ENCODE assay signal across 30 mouse cellular contexts in the genomic region with DNA sequence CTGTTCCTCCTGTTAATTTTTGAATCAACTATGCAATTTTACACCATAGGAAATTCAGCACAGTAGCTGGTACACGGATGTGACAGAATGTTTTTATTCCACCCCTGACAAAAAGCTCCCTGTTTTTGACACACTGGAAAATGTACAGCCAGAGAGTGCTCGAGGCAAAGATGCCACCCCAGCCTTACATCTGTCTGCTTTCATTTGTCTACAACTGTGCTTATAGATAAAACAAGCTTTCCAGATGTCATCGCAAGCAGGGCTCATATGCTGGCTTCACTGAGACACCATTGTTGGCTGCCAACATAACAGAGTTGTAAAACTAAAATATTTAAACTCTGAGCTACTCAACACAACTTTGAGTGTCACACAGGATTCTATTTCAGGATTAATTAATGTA.
DNase-seq lines count a peak whose midpoint lies in the region; ATAC-seq lines count a peak whose summit lies in the region.
"Had no signal": no experiment of that assay in that cellular context is flagged by ENCODE, and none has a peak within 500 bp of the region (broad histone marks: within the 10 kb centered on the region; RNA-seq: fewer than 3 reads in every experiment).

No protein-coding gene starts in this region.

- no peak overlapping the region; the same call in 1 of the 2 replicates for H3K27ac ChIP-seq in embryonic facial prominence, embryonic 14.5 days (replicated peaks; ENCODE audit: low read depth, low read length)
- H3K27ac ChIP-seq in embryonic facial prominence, embryonic 10.5 days (replicated peaks): no peak overlapping the region
- no peak overlapping the region for H3K27ac ChIP-seq in midbrain, embryonic 15.5 days
- no peak overlapping the region for H3K27ac ChIP-seq in midbrain, embryonic 10.5 days (replicated peaks)
- H3K27ac ChIP-seq: forebrain, embryonic 10.5 days; heart, embryonic 10.5 days; hindbrain, embryonic 12.5 days; hindbrain, postnatal 0 days; intestine, embryonic 15.5 days; limb, embryonic 12.5 days; liver, embryonic 15.5 days; midbrain, embryonic 13.5 days; stomach, embryonic 15.5 days had no signal

- H3K9ac ChIP-seq in embryonic facial prominence, embryonic 14.5 days (ENCODE audit: low read depth, low read length): no peak overlapping the region
- no peak overlapping the region for H3K9ac ChIP-seq in midbrain, embryonic 15.5 days
- H3K9ac ChIP-seq: hindbrain, embryonic 12.5 days; intestine, embryonic 15.5 days; limb, embryonic 12.5 days; liver, embryonic 15.5 days; midbrain, embryonic 13.5 days; neural tube, embryonic 13.5 days; stomach, embryonic 15.5 days had no signal

- no peaks in the 10 kb centered on the region for H3K36me3 ChIP-seq in embryonic facial prominence, embryonic 14.5 days (ENCODE audit: control insufficient read depth, insufficient read depth, low read length)
- H3K36me3 ChIP-seq in embryonic facial prominence, embryonic 10.5 days (replicated peaks): no peaks in the 10 kb centered on the region
- no peaks in the 10 kb centered on the region for H3K36me3 ChIP-seq in midbrain, embryonic 15.5 days (replicated peaks)
- H3K36me3 ChIP-seq in midbrain, embryonic 10.5 days: no peaks in the 10 kb centered on the region
- H3K36me3 ChIP-seq: forebrain, embryonic 10.5 days; heart, embryonic 10.5 days; hindbrain, embryonic 12.5 days; intestine, embryonic 15.5 days; limb, embryonic 12.5 days; liver, embryonic 15.5 days; midbrain, embryonic 13.5 days; neural tube, embryonic 13.5 days; stomach, embryonic 15.5 days had no signal

- DNase-seq in embryonic facial prominence, embryonic 14.5 days (ENCODE audit: low spot score): peak; percentile 43
- DNase-seq in embryonic facial prominence, embryonic 10.5 days (ENCODE audit: low spot score): no peak
- DNase-seq in layer of hippocampus, adult 18-20 months (ENCODE audit: low spot score in 2 of 2): peak; percentile 5 to 40
- DNase-seq in layer of hippocampus, adult 9-10 months (ENCODE audit: low spot score): no peak
- DNase-seq in midbrain, embryonic 10.5 days (ENCODE audit: low spot score): no peak
- no peak for DNase-seq in right cerebral cortex, adult 18-20 months
- DNase-seq: adrenal gland, adult 2 months; adrenal gland, postnatal 36 days; cerebellum, adult 8-10 months; cerebellum, postnatal 25 days; gastrocnemius, postnatal 14 days; heart, postnatal 36 days; kidney, adult 2 months; kidney, postnatal 36 days; lung, postnatal 36 days; right cerebral cortex, postnatal 25 days had no signal

- H3K27me3 ChIP-seq in embryonic facial prominence, embryonic 14.5 days (replicated peaks; ENCODE audit: control insufficient read depth, insufficient read depth, low read length): no peaks in the 10 kb centered on the region
- H3K27me3 ChIP-seq in embryonic facial prominence, embryonic 10.5 days (replicated peaks; ENCODE audit: low read depth, poor library complexity, severe bottlenecking): no peaks in the 10 kb centered on the region
- H3K27me3 ChIP-seq in midbrain, embryonic 15.5 days (replicated peaks): peaks cover 3% of the 10 kb centered on the region; the same call in 1 of the 2 replicates
- H3K27me3 ChIP-seq in midbrain, embryonic 10.5 days (ENCODE audit: low read depth, poor library complexity, severe bottlenecking): peaks cover 5% of the 10 kb centered on the region; the same call in 1 of the 2 replicates
- H3K27me3 ChIP-seq: CH12.LX; intestine, embryonic 15.5 days; limb, embryonic 12.5 days; liver, embryonic 15.5 days; neural tube, embryonic 13.5 days; stomach, embryonic 15.5 days had no signal

- no peak for ATAC-seq in embryonic facial prominence, embryonic 14.5 days (ENCODE audit: low read depth)
- ATAC-seq in midbrain, embryonic 15.5 days (replicated peaks): 0 out of 2 replicates have a peak, but pooled peaks have one; percentile 48
- ATAC-seq: activated CD4-positive, CD25-positive, alpha-beta regulatory T cell, adult 4 months; hindbrain, postnatal 0 days; intestine, embryonic 15.5 days had no signal

- no peak overlapping the region for H3K4me2 ChIP-seq in embryonic facial prominence, embryonic 14.5 days (ENCODE audit: low read depth, low read length)
- no peak overlapping the region for H3K4me2 ChIP-seq in midbrain, embryonic 15.5 days
- H3K4me2 ChIP-seq: hindbrain, embryonic 12.5 days; intestine, embryonic 15.5 days; limb, embryonic 12.5 days; liver, embryonic 15.5 days; midbrain, embryonic 13.5 days; neural tube, embryonic 13.5 days; stomach, embryonic 15.5 days had no signal

- no peak overlapping the region for H3K4me3 ChIP-seq in embryonic facial prominence, embryonic 14.5 days (ENCODE audit: low read depth, low read length)
- no peak overlapping the region for H3K4me3 ChIP-seq in embryonic facial prominence, embryonic 10.5 days
- H3K4me3 ChIP-seq in midbrain, embryonic 15.5 days: no peak overlapping the region
- H3K4me3 ChIP-seq in midbrain, embryonic 10.5 days: no peak overlapping the region
- H3K4me3 ChIP-seq: forebrain, embryonic 10.5 days; heart, embryonic 10.5 days; hindbrain, embryonic 12.5 days; intestine, embryonic 15.5 days; limb, embryonic 12.5 days; liver, embryonic 15.5 days; midbrain, embryonic 13.5 days; myocyte; neural tube, embryonic 13.5 days; stomach, embryonic 15.5 days had no signal

- 29% methylated on average over 3 of the region's 3 CpGs for WGBS in embryonic facial prominence, embryonic 14.5 days
- 39% methylated on average over 3 of the region's 3 CpGs for WGBS in embryonic facial prominence, embryonic 10.5 days
- 49% methylated on average over 3 of the region's 3 CpGs for WGBS in midbrain, embryonic 15.5 days
- 79% methylated on average over 3 of the region's 3 CpGs for WGBS in midbrain, embryonic 10.5 days

- no peaks in the 10 kb centered on the region for H3K9me3 ChIP-seq in embryonic facial prominence, embryonic 14.5 days (ENCODE audit: control insufficient read depth, low read length)
- H3K9me3 ChIP-seq in embryonic facial prominence, embryonic 10.5 days: no peaks in the 10 kb centered on the region
- H3K9me3 ChIP-seq in midbrain, embryonic 15.5 days: no peaks in the 10 kb centered on the region
- no peaks in the 10 kb centered on the region for H3K9me3 ChIP-seq in midbrain, embryonic 10.5 days (replicated peaks)
- H3K9me3 ChIP-seq: forebrain, embryonic 10.5 days; heart, embryonic 10.5 days; hindbrain, embryonic 12.5 days; intestine, embryonic 15.5 days; limb, embryonic 12.5 days; liver, embryonic 15.5 days; midbrain, embryonic 13.5 days; neural tube, embryonic 13.5 days; stomach, embryonic 15.5 days had no signal

- peaks cover 14% of the 10 kb centered on the region; the same call in 1 of the 2 replicates for H3K4me1 ChIP-seq in embryonic facial prominence, embryonic 14.5 days (ENCODE audit: control insufficient read depth, insufficient read depth, low read length)
- peaks cover 19% of the 10 kb centered on the region for H3K4me1 ChIP-seq in embryonic facial prominence, embryonic 10.5 days
- H3K4me1 ChIP-seq in midbrain, embryonic 15.5 days: no peaks in the 10 kb centered on the region; the same call in 1 of the 2 replicates
- peaks cover 4% of the 10 kb centered on the region; the same call in 1 of the 2 replicates for H3K4me1 ChIP-seq in midbrain, embryonic 10.5 days
- H3K4me1 ChIP-seq: heart, embryonic 10.5 days; intestine, embryonic 15.5 days; liver, embryonic 15.5 days; stomach, embryonic 15.5 days had no signal

Comparison
In these comparisons a context has a peak if more than half of its experiments do, and no peak if none do; other contexts are left out.
1. DNase-seq: peak in embryonic facial prominence, embryonic 14.5 days (single experiment) and layer of hippocampus, adult 18-20 months (2 of 2); none in embryonic facial prominence, embryonic 10.5 days (single experiment), layer of hippocampus, adult 9-10 months (single experiment), midbrain, embryonic 10.5 days (single experiment) and right cerebral cortex, adult 18-20 months (single experiment).